Mouse (Mus musculus) right cerebral cortex, postnatal 36 days (tissue): ENCODE measurements around the gene Adam22.

Source experiments
- DNase-seq, 2 experiments: peaks; one replicate each; pipeline ENCODE4 v3.0.0; 2022; ENCODE audit warnings: low spot score in 2 of 2, mixed read lengths in 1 of 2

Gene Adam22

GRCm38 (mm10) chr5:8164773-8165172, 203.2 kb downstream of the Adam22 start:
- no peak for DNase-seq

DNA sequence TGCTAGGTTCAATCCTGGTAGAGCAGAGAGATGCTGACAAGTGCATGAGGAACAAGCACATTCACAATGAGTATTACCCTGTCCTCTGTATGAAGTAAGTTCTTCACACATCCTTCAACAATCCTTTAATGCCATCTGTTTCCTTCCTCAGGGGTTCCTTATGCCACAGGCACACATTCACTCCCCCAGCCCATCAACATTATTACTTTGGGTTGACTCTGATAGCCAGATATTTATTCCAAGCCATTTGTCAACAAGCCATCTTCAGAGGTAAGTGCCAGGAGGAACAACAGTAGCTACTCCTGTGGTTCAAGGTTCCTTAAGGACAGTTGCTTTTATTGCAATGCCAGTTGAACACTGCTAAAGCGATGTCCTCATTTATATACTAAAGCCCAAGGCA, 216.3 kb downstream of the Adam22 start:
- no peak for DNase-seq

GRCm38 (mm10) chr5:8146146-8146545, 221.8 kb downstream of the Adam22 start:
- DNase-seq = no peak

DNA sequence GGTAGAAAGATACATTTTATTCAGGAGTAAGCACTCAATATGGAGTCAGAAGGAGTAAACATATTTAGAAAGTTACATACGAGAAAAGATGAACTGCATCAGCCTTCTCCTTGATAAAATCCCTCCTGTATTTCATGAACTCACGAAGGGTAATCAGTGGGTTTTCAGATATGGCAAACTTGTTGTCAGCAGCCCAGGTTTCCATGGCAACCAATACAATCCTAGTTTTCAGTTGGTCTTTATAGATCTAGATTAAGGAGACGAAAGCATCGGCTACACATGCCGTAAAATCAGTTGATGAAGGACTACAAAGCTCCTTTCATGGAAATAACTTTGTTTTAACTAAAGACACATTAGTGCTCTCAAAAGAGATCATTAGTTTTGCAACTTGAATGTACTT, 222.5 kb downstream of the Adam22 start:
- no peak for DNase-seq

- DNase-seq = no peak
Measured at GRCm38 (mm10) chr5:8132546-8132945, 235.4 kb downstream of the Adam22 start.

- DNase-seq = no peak
Measured at GRCm38 (mm10) chr5:8131918-8132317, 236.0 kb downstream of the Adam22 start.

DNA sequence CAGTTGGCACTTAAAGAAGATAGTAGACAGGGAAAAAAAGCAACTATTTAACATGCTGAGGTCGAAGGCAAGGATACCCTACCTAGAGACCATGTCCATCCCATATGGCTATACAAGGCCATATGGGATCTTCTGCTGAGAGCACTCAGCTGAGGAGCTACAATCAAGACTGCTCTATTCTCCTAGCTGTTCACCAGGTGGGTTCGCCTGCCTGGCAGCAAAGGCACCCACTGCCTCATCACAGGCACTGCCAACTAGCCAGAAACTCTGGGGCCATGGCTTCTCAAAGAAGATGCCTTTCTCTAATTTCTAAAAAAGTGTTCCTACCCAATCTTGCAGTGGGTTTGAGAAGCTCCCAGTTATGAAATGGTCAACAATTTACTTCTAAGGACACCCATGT, 238.2 kb downstream of the Adam22 start:
- no peak for DNase-seq

DNA sequence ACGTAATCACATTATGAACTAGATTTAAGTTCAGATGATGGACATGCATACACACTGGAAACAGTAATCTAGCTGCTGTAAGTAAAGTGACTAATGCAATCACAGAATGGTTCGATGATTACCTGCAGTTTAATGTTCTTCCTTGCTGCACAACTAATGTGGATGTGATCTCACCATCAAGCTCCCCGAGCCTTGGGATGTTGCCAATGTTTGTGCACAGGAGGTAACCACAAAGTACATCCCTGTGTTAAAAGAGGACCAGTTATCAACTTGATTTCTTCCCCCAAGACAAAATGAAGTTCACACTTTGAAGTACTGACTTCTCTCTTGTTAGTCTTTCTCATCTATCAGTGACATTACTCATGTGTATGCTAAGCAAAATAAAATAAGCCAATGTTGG, 247.0 kb downstream of the Adam22 start:
- no peak for DNase-seq

DNA sequence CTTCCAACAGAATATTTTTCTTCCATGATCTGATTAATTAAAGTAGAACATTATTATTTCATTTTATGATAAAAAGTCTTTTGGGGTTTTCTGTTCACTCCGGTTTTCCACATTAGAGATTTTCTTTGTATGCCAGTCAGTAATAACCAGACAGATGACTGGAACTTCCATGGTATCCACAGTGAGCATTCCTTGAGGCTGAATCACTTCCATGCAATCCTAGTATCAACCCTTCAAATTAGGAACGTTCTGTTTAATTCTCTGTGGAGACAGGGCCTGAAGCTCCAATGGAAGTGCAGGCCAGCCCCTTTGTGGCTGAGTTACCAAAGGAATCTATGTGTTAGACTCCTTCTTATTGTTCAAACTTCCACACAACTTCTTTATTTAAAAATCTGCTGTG, 247.9 kb downstream of the Adam22 start:
- no peak for DNase-seq

- no peak for DNase-seq
Measured at GRCm38 (mm10) chr5:8116561-8117168, 251.3 kb downstream of the Adam22 start.

DNA sequence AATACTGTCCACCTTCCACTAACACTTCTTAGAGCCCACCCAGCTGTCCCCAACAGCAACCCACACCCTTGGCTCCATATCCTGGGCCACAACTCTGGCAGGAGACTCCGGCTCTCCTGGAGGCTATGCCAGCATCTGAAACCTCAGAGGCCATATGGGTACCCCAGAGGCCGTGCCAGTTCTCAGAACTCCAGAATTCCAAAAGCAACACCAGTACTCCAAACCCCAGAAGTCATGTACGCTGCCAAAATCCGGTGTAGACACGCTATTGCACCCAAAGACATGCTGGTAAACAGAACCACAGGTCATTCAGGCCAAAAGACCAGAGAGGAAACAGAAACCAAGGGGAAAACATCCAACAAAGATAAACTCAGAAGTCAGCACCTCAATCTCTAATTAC, 255.7 kb downstream of the Adam22 start:
- no peak for DNase-seq

- no peak for DNase-seq
Measured at GRCm38 (mm10) chr5:8111691-8112090, 256.3 kb downstream of the Adam22 start.

DNA sequence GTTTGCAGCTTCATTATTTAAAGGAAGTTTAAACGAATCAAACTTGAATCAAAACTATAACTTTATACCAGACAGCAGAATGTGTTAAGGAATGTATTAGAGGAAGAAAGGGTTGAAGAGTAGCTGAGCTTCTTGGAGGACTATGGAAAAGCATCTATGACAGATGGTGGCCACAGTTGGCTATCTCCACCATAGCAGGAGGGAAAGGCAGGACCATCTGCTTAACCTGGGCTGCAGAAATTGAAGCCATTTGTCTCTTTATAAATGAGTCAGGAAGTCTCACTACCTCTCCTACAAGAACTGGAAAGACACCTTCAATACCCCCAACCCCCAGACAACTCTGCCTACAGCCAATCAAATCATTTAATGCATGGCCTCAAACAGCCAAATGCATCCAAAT, 272.3 kb downstream of the Adam22 start:
- DNase-seq = no peak

DNA sequence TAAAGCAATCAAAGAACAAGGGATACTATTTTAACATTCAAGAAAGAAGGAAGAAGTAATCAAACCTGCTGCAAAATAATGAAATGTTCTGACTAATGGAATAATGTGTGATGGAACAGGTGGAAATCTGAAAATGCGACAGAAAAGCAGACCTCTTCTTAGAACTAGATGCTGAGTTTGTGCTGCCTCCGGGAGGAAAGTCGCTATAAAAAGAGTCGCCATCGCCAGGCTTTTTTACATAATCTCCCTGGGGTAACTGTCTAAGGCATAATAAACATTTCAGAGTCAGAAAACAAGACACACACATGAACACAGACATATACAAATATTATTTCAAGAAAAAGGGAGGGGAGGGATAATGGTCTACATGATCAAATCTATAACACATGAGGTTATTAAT, 273.0 kb downstream of the Adam22 start:
- no peak for DNase-seq

DNA sequence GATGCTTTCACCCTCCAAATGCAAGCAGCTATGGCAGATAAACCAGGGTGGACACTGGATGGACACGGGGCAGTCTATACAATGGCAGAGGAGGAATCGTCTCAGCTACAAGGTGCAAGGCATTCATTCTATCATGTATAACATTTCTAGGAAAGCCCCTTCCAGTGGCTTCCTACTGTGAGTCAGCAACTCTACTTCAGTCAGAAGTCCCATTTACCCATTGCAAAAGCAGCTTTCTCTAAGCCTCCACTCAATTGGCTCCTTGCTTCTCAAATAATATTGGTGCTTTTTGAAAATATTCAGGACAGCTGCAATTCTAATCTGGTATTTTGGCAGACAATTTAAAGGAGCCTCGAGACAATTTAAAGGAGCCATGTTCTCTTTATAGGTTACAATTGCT, 279.8 kb downstream of the Adam22 start:
- no peak for DNase-seq

GRCm38 (mm10) chr5:8085661-8086060, 282.3 kb downstream of the Adam22 start:
- DNase-seq = no peak

GRCm38 (mm10) chr5:8082800-8083509, 285.0 kb downstream of the Adam22 start:
- DNase-seq = no peak

GRCm38 (mm10) chr5:8077481-8077880, 290.5 kb downstream of the Adam22 start:
- DNase-seq = no peak

GRCm38 (mm10) chr5:8073901-8074561, 293.9 kb downstream of the Adam22 start:
- no peak for DNase-seq

DNA sequence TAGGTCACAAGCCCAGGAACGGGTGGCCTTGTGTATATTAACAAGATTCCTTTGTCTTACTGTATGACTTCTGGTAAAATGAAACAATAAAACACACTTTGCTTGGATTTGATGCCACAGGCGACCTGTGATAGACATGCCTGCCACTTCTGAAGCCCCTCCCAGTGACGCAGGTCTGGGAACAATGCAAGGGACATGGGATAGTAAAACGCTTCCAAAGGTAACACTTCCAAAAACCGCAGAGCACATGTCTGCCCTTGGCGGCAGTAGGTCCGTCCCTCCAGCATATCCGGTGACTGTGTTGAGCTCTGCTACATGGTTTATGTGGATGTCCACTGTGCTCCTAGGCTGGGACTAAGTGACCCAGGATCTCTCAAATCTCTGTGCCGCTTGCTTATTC, 294.6 kb downstream of the Adam22 start:
- no peak for DNase-seq

GRCm38 (mm10) chr5:8063207-8063606, 304.8 kb downstream of the Adam22 start:
- no peak for DNase-seq

DNA sequence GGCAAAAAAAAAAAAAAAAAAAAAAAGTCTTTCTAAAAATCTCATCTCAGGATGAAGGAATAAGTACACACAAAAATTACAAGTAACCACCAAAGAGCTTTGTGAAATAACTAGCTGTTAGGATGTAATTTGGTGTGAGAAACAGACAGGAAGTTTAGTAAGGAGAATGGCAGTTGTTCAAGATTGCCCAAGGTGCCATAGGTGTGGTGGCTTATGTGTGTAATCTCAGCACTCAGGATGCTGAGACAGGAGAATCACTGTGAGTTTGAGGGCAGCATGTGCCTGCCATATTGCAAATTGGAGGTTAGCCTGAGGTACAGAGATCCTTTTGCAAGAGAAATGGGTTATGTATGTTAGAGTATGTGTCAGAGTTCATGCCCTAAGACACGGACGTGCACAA, 305.5 kb downstream of the Adam22 start:
- no peak for DNase-seq

GRCm38 (mm10) chr5:8058056-8058455, 309.9 kb downstream of the Adam22 start:
- no peak for DNase-seq
